Mouse (Mus musculus) intestine, embryonic 16.5 days (tissue): ENCODE measurements around the gene Rapgef4. TPM values are rescaled to one million over a fixed set of nuclear protein-coding genes. Genes with fewer than 3 reads are reported as not detected.
A peak's percentile ranks its signal among the peaks of the same experiment; 100 is the strongest.

ENCODE experiments used
- ATAC-seq: fragments of 200-750 bp; cut with Nextera tagmentation; 2 replicates; pipeline ENCODE4 v1.8.0; 2017; ENCODE audit warnings: moderate TSS enrichment, moderate library complexity
- H3K27ac ChIP-seq: fragments of 300-500 bp; sonication (generic); 2 replicates; pipeline ENCODE4 v1.5.1; 2014; ENCODE audit warnings: mild to moderate bottlenecking, low read length
- H3K27me3 ChIP-seq: fragments of 300-500 bp; sonication (generic); replicated peaks from 2 replicates; pipeline ENCODE4 v1.6.1; 2014; ENCODE audit warnings: low read length, control low read depth, mixed read lengths; ENCODE audit not compliant: control insufficient read depth, insufficient read depth
- H3K36me3 ChIP-seq: fragments of 300-500 bp; sonication (generic); 2 replicates; pipeline ENCODE4 v1.6.1; 2014; ENCODE audit warnings: low read length, control low read depth; ENCODE audit not compliant: control insufficient read depth, insufficient read depth
- H3K4me1 ChIP-seq: fragments of 300-500 bp; sonication (generic); 2 replicates; pipeline ENCODE4 v1.6.1; 2014; ENCODE audit warnings: low read length, control low read depth, mixed read lengths; ENCODE audit not compliant: control insufficient read depth, insufficient read depth
- H3K4me2 ChIP-seq: fragments of 300-500 bp; sonication (generic); 2 replicates; pipeline ENCODE4 v1.6.1; 2014; ENCODE audit warnings: low read depth, low read length, control low read depth
- H3K4me3 ChIP-seq: fragments of 300-500 bp; sonication (generic); 2 replicates; pipeline ENCODE4 v1.5.1; 2014; ENCODE audit warnings: mild to moderate bottlenecking, low read length
- H3K9ac ChIP-seq: fragments of 300-500 bp; sonication (generic); 2 replicates; pipeline ENCODE4 v1.6.1; 2014; ENCODE audit warnings: low read depth, low read length
- H3K9me3 ChIP-seq: fragments of 300-500 bp; sonication (generic); 2 replicates; pipeline ENCODE4 v1.6.1; 2016; ENCODE audit warnings: low read length, control low read depth; ENCODE audit not compliant: control insufficient read depth
- WGBS: fragments of 180-500 bp; shearing (Covaris S2); extraction: QIAGEN DNeasy Blood & Tissue Kit; methylation state at CpG from one replicate; pipeline ENCODE4 v1.1.7; 2014; 5-methylcytosine and 5-hydroxymethylcytosine counted together
- polyA plus RNA-seq: library from polyadenylated mRNA; unstranded; fragments of >200 nt; fragmentation: Nextera tagmentation; extraction: Ambion mirVana; gene quantifications from 2 replicates; pipeline ENCODE4 v1.2.1, GENCODE M21; 2015

Gene Rapgef4
- polyA plus RNA-seq, 1 experiment from 2014 or later: 2.8 TPM

DNA sequence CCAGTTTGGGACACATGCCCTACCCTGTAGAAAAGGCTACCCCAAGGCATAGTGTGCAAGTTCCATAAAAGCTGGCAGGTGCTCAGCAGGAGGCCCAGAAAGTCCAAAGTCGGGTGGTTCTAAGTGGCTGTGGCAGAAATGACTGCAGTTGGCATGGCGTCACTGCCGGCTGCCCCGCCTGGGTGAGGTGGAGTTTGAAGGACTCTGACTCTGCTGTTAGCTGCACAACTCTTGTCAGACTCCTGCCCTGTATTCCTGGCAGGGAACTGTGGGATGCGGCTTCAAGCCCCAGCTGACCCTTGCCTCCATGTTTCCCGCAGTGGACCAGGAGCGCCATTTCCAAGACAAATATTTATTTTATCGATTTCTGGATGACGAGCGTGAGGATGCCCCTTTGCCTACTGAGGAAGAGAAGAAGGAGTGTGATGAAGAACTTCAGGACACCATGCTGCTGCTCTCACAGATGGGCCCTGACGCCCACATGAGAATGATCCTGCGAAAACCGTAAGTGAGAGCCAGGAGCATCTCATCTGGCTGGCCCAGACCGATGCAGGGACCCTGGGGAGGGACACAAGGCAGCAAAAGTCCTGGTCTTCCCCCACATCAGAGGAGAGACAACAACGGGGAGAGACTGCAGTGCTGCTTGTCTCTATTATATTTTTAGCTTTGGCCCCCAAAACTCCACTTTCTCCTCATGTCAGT, 198.7 kb downstream of the Rapgef4 start:
- Histone ChIP-seq H3K9ac (no peak overlapping the region), H3K4me3 (no peak overlapping the region), H3K4me2 (no peak overlapping the region), H3K27ac (no peak overlapping the region), H3K36me3 (no peaks in the 10 kb centered on the region), H3K9me3 (no peaks in the 10 kb centered on the region), H3K27me3 (no peaks in the 10 kb centered on the region), H3K4me1 (peaks cover 3% of the 10 kb centered on the region; the same call in 1 of the 2 replicates)
- whole genome bisulfite sequencing: 71% methylated on average over 15 of the region's 15 CpGs
- ATAC-seq: peak; percentile 71

DNA sequence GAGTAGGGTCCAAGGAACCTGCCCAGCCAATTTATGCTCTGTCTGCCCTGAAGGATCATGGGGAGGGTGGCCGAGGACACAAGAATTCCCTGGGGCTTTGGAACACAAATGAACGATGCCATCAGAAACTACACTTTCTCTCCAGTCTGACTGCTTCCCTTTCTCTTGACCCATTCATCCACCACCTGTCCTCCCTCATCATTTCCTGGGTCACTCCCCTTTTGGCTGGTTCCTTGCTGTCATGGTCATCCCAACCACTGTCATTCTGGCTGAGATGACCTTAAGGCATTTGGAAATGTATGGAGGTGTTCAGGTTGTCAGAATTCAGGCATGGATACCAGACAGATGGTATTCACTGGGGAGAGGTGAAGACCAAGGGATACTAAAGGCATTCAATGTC, 200.4 kb downstream of the Rapgef4 start:
- Histone ChIP-seq H3K27me3 (no peaks in the 10 kb centered on the region), H3K9ac (no peak overlapping the region), H3K4me1 (no peaks in the 10 kb centered on the region), H3K4me3 (no peak overlapping the region), H3K9me3 (no peaks in the 10 kb centered on the region), H3K27ac (no peak overlapping the region), H3K36me3 (no peaks in the 10 kb centered on the region), H3K4me2 (no peak overlapping the region)
- WGBS: 72% methylated on average over 2 of the region's 2 CpGs
- no peak for ATAC-seq

DNA sequence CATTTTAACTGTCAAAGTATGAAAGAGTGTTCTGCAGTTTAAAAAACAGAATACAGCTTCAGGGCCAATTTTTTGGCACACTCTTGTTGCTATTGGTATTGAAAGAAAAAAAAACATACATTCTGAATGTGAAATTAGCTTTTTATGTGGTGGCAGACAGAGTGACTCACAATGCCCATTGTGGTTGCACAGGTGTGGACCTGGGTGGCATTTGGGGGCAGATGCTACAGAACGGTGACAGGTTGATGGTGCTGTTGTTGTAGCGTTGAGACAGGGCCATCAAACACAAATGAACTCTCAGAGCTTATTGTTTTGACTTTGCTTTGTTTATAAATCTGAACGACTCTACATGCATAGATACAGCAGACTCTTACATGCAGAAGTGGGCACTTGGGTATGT, 202.7 kb downstream of the Rapgef4 start:
- Histone ChIP-seq H3K36me3 (no peaks in the 10 kb centered on the region), H3K27ac (no peak overlapping the region), H3K4me2 (no peak overlapping the region), H3K4me1 (no peaks in the 10 kb centered on the region), H3K9ac (no peak overlapping the region), H3K27me3 (no peaks in the 10 kb centered on the region), H3K4me3 (no peak overlapping the region), H3K9me3 (no peaks in the 10 kb centered on the region)
- WGBS: 64% methylated on average over 3 of the region's 3 CpGs
- no peak for ATAC-seq

DNA sequence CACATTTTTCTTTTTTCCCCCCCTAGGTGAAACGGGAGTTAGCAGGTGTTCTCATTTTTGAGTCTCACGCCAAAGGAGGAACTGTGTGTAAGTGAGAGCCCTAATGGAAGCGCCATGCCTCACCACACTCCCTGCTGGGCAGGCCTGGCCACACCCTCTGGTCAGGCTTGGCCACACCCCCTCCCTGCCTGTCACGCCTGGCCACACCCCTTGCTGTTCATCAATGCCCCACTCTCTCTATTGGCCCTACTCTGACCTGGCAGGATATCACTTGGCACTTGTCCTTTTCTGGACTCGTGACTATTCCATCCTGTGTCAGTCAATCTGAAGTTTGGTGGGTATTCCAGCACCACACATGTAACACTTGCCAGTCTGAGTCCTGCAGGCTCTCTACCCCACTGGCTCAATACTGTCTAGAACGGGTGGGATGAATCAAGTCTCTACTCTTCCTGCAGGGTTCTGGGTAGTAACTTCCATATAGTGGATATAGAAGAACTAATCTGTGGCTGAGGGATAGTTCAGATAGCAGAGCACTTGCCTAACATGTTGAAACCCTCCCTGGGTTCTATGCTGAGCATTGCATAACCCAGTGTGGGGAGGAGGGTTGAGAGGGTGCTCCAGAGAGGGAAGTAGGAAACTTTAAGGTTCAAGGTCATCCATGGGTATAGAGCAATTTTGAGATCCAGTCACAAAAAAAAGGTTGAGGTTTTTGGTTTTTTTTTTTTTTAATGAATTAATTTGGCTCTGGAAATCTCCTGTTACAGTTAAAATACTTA, 215.3 kb downstream of the Rapgef4 start:
- Histone ChIP-seq H3K4me1 (0 out of 2 replicates have a peak, but pooled peaks cover 2% of the 10 kb centered on the region), H3K9me3 (no peaks in the 10 kb centered on the region), H3K4me3 (no peak overlapping the region), H3K27ac (no peak overlapping the region), H3K27me3 (no peaks in the 10 kb centered on the region), H3K36me3 (no peaks in the 10 kb centered on the region), H3K4me2 (no peak overlapping the region), H3K9ac (no peak overlapping the region)
- ATAC-seq: 0 out of 2 replicates have a peak, but pooled peaks have one; percentile 48
- WGBS: 77% methylated on average over 6 of the region's 6 CpGs

DNA sequence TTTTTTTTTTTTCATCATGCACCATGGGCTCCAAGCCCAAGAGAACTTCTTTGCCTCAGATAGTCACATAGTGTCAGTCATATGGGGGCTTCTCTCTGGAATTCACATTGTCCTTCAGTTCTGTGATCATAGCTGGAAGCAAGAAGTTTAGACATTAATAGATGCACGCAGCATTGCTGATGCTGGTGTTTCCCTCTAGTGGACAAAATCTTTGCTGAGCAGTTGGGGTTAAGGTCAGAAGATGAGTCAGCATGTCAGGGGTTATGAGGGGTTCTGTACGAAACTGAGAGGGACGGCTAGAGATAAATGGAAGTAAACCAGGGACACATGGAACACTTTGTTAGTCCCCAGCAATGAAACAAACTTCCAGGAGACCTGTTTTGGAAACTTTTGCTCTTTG, 216.0 kb downstream of the Rapgef4 start:
- H3K27ac ChIP-seq: no peak overlapping the region
- no peak overlapping the region for H3K4me3 ChIP-seq
- H3K36me3 ChIP-seq: no peaks in the 10 kb centered on the region
- no peak overlapping the region for H3K9ac ChIP-seq
- H3K27me3 ChIP-seq: no peaks in the 10 kb centered on the region
- H3K4me2 ChIP-seq: no peak overlapping the region
- ATAC-seq: no peak
- 0 out of 2 replicates have a peak, but pooled peaks cover 2% of the 10 kb centered on the region for H3K4me1 ChIP-seq
- no peaks in the 10 kb centered on the region for H3K9me3 ChIP-seq
- WGBS: 32% methylated on average over 3 of the region's 3 CpGs

DNA sequence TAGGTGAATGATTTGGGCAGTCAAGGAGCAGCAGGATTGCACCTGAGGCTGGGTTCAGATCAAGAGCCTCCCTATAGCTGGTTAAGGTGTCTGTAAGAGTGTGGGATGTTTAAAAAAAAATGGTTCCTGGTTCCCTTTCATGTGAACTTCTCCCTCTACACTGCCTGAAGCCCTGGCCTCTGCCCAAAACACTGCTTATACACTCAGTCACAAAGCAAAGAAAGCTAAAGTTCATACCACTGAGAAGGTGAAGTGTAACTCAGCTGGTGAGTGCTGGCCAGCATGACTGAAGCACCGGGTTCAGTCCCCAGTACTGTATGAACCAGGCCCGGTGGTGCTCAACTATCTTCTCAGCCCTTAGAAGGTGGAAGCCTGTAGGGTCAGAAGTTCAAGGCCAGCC, 218.4 kb downstream of the Rapgef4 start:
- Histone ChIP-seq H3K9ac (no peak overlapping the region), H3K4me3 (no peak overlapping the region), H3K36me3 (no peaks in the 10 kb centered on the region), H3K27ac (no peak overlapping the region), H3K9me3 (no peaks in the 10 kb centered on the region), H3K27me3 (no peaks in the 10 kb centered on the region), H3K4me1 (0 out of 2 replicates have a peak, but pooled peaks cover 2% of the 10 kb centered on the region), H3K4me2 (no peak overlapping the region)
- WGBS: 85% methylated on average over 2 of the region's 2 CpGs
- ATAC-seq: no peak

DNA sequence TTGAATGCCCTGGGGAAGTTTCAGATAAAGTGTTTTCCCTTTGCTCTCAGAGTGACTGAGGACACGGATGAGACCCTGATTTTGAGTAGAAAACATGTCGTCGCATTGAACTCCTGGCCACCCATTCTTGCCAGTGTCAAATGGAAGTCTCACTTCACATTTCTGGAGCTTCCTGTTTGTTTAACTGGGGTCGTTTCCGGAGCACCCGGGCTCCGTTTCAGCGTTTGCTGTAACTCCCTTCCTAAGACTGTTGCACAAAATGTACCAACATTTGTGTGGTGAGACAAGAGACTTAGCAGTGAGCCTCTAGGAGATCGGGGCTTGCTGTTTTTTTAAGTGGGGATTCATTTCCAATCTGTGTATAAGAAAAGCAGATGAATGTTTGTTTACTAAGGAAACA, 220.5 kb downstream of the Rapgef4 start:
- H3K4me1 ChIP-seq: 0 out of 2 replicates have a peak, but pooled peaks cover 2% of the 10 kb centered on the region
- WGBS: 37% methylated on average over 9 of the region's 9 CpGs
- no peak overlapping the region for H3K4me3 ChIP-seq
- H3K27ac ChIP-seq: peak overlapping the region; percentile 48; the same call in 1 of the 2 replicates
- no peak for ATAC-seq
- H3K9ac ChIP-seq: no peak overlapping the region
- no peaks in the 10 kb centered on the region for H3K9me3 ChIP-seq
- no peaks in the 10 kb centered on the region for H3K27me3 ChIP-seq
- H3K4me2 ChIP-seq: no peak overlapping the region
- no peaks in the 10 kb centered on the region for H3K36me3 ChIP-seq

DNA sequence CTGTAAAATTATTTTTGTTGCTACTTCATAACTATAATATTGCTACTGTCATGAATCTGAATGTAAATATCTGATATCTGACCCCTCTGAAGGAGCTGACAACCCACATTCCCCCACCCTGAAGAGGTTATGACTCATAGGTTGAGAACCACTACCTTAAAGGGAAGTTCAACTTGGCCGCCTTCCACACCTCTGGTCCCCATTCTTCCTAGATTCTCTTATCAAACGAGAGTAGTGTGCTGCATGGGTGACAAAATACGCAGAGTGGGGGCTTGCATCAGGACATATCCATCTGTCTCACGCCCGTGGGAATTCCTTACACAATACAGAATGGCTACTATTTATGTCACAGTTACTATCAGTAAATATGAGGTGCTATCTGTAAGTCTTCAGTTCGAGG, 221.2 kb downstream of the Rapgef4 start:
- H3K4me3 ChIP-seq: no peak overlapping the region
- H3K36me3 ChIP-seq: no peaks in the 10 kb centered on the region
- H3K9ac ChIP-seq: no peak overlapping the region

DNA sequence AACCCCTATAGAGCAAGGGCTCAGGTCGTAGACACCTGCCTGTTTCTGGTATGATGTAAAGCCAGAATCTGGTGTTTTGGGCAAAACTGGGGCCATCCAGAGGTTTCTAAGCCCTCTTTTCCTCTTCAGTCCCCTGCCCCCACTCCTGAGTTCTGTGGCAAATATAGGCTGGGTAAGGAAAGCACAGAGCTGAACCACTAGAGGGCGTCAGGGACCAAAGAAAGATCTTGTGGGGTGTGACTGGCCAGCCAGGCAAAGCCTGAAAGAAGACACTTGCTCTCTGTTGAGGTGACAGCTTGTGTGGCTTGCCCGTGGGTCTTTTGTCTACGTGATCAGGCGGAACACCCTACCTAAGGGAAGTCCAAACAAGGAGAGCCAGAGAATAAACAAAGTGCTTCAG, 222.6 kb downstream of the Rapgef4 start:
- H3K4me2 ChIP-seq: peak overlapping the region; percentile 60
- no peaks in the 10 kb centered on the region for H3K9me3 ChIP-seq
- 6% methylated on average over 5 of the region's 5 CpGs for WGBS
- no peaks in the 10 kb centered on the region for H3K4me1 ChIP-seq
- peak overlapping the region; percentile 33 for H3K4me3 ChIP-seq
- H3K36me3 ChIP-seq: no peaks in the 10 kb centered on the region
- no peaks in the 10 kb centered on the region for H3K27me3 ChIP-seq
- H3K9ac ChIP-seq: no peak overlapping the region
- ATAC-seq: peak; percentile 77
- no peak overlapping the region for H3K27ac ChIP-seq

More for the DNA sequence above, 221.2 kb downstream of the Rapgef4 start:
- H3K4me2 ChIP-seq: no peak overlapping the region
- 75% methylated on average over 6 of the region's 6 CpGs for WGBS
- ATAC-seq: no peak
- no peaks in the 10 kb centered on the region for H3K9me3 ChIP-seq
- no peak overlapping the region for H3K27ac ChIP-seq
- no peaks in the 10 kb centered on the region for H3K4me1 ChIP-seq
- no peaks in the 10 kb centered on the region for H3K27me3 ChIP-seq
